In genomic region chr10:122680387-122681084, GRCm38 (mm10) we compare ENCODE assay signal across 8 mouse cellular contexts. TPM values are rescaled to one million over a fixed set of nuclear protein-coding genes. Genes with fewer than 3 reads are reported as not detected.
DNase-seq lines count a peak whose midpoint lies in the region; ATAC-seq and TF ChIP-seq lines count a peak whose summit lies in the region.

No protein-coding gene starts in this region.

- peak overlapping the region; percentile 76 for H3K4me3 ChIP-seq in intestine, postnatal 0 days (ENCODE audit: low read depth, low read length)

- no peaks in the 10 kb centered on the region for H3K9me3 ChIP-seq in intestine, postnatal 0 days (ENCODE audit: control insufficient read depth)

- 12% methylated on average over 19 of the region's 19 CpGs for WGBS in intestine, postnatal 0 days

- H3K27ac ChIP-seq in intestine, postnatal 0 days (ENCODE audit: low read depth, low read length): peak overlapping the region; percentile 90; the same call in 1 of the 2 replicates

- TF ChIP-seq CTCF in intestine, postnatal 0 days (IDR thresholded peaks at IDR 0.05; ENCODE audit: low read depth): no peak

- peak overlapping the region; percentile 76 for H3K4me2 ChIP-seq in intestine, postnatal 0 days (replicated peaks; ENCODE audit: low read depth)

- peak; percentile 28 for DNase-seq in adrenal gland, postnatal 10 days
- peak; percentile 66 to 67 for DNase-seq in cerebellum, postnatal 36 days
- DNase-seq in heart, adult 18-20 months: peak; percentile 30 to 47
- DNase-seq in left cerebral cortex, adult 9 months (ENCODE audit: low spot score in 2 of 2): peak; percentile 47 to 74
- peak; percentile 37 for DNase-seq in right cerebral cortex, postnatal 4 days
- DNase-seq in B cell, adult 2 months: no peak

- H3K9ac ChIP-seq in intestine, postnatal 0 days (ENCODE audit: low read depth, low read length): peak overlapping the region; percentile 84

- H3K4me1 ChIP-seq in intestine, postnatal 0 days (replicated peaks; ENCODE audit: control insufficient read depth, insufficient read depth, low read length): no peaks in the 10 kb centered on the region

- H3K36me3 ChIP-seq in intestine, postnatal 0 days (ENCODE audit: control insufficient read depth, insufficient read depth): no peaks in the 10 kb centered on the region

- no peaks in the 10 kb centered on the region for H3K27me3 ChIP-seq in intestine, postnatal 0 days (replicated peaks; ENCODE audit: control insufficient read depth, insufficient read depth, low read length)

- ATAC-seq in intestine, postnatal 0 days: no peak
- ATAC-seq in megakaryocyte, adult 5-6 weeks (ENCODE audit: poor library complexity, severe bottlenecking): peak; percentile 34

RNA-seq across cellular contexts. Expression of gene Ppm1h, which starts 2.0 kb away (rescaled TPM):
- total RNA-seq in adrenal gland, postnatal 10 days (2021): 10 to 100 TPM; 13.0 to 15.7 TPM
- total RNA-seq in heart, adult 18-20 months (2021): 1 to 10 TPM; 6.9 to 7.3 TPM
- 17.9 and 20.7 TPM in 2 replicates for polyA plus RNA-seq in intestine, postnatal 0 days (2015; fragmentation: Nextera tagmentation; extraction: Ambion mirVana)
- total RNA-seq in megakaryocyte, adult 5-6 weeks (2015): 31.8 and 46.5 TPM in 2 replicates
- total RNA-seq in megakaryocyte, adult 5-6 weeks (2017): 27.9 and 36.6 TPM in 2 replicates

Comparison
In these comparisons a context has a peak if more than half of its experiments do, and no peak if none do; other contexts are left out.
1. DNase-seq: peak in adrenal gland, postnatal 10 days (single experiment), cerebellum, postnatal 36 days (2 of 2), heart, adult 18-20 months (2 of 2), left cerebral cortex, adult 9 months (2 of 2) and right cerebral cortex, postnatal 4 days (single experiment); none in B cell, adult 2 months (0 of 2).